Mouse (Mus musculus): Measurements from ENCODE around the gene Snrpa1. TPM values are rescaled to one million over a fixed set of nuclear protein-coding genes. Genes with fewer than 3 reads are reported as not detected.
A peak's percentile ranks its signal among the peaks of the same experiment; 100 is the strongest.

Gene Snrpa1
- polyA plus RNA-seq (2012; fragmentation: generic; extraction: Trizol), result 65.6 TPM

GRCm38 (mm10) chr7:66058703-66059102, at the start of gene Snrpa1:
TSS of gene Snrpa1 (plus strand) at chr7:66059003.
- peaks cover 12% of the 10 kb centered on the region for H3K36me3 ChIP-seq (ENCODE audit: control insufficient read depth, insufficient read depth)
- peaks cover 26% of the 10 kb centered on the region for H3K79me2 ChIP-seq (ENCODE audit: control insufficient read depth, insufficient read depth)
- peak within 1 kb of the TSS; percentile 99 for H3K4me2 ChIP-seq (ENCODE audit: low read depth)
- peak within 1 kb of the TSS; percentile 91 for H3K4me3 ChIP-seq
- no peak within 1 kb of the TSS for H3ac ChIP-seq (ENCODE audit: control insufficient read depth, insufficient read length)
- no peaks in the 10 kb centered on the region for H3K27me3 ChIP-seq (ENCODE audit: control insufficient read depth, insufficient read depth, insufficient read length)
- TF ChIP-seq MAX (IDR thresholded peaks at IDR 0.05; ENCODE audit: low read depth), result no peak
- no peak for TF ChIP-seq CEBPB (IDR thresholded peaks at IDR 0.05; ENCODE audit: insufficient read depth, poor library complexity, severe bottlenecking)

DNA sequence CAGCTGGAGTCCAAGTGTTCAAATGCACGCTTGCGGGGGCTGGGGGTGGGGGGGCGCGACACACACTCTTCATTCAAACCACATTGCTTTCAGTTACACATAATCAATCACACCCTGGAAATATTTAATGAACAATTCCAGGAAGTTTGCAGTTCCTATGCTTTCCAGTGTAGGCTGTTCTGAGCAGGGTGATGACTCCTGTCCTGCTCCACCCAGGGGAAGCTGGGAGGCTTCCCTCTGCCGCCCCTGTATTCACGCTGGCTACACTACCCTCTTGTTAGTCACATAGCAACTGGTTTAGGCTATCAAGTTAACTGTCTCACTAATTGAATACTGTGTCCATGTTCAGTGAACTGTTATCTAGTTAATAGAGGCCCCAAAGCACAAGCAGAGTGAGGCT, 48.3 kb upstream of the Snrpa1 start:
- Histone ChIP-seq H3K36me3 (ENCODE audit: control insufficient read depth, insufficient read depth) (no peaks in the 10 kb centered on the region), H3ac (ENCODE audit: control insufficient read depth, insufficient read length) (no peak overlapping the region), H3K79me2 (ENCODE audit: control insufficient read depth, insufficient read depth) (no peaks in the 10 kb centered on the region), H3K4me2 (ENCODE audit: low read depth) (no peak overlapping the region), H3K4me3 (no peak overlapping the region), H3K27me3 (ENCODE audit: control insufficient read depth, insufficient read depth, insufficient read length) (peaks cover 49% of the 10 kb centered on the region)
- TF ChIP-seq SRF (IDR thresholded peaks at IDR 0.05; ENCODE audit: control insufficient read depth, insufficient read length, low read depth), result no peak
- TF ChIP-seq E2F4 (IDR thresholded peaks at IDR 0.05; ENCODE audit: insufficient read depth), result no peak
- no peak for TF ChIP-seq POLR2A (IDR thresholded peaks at IDR 0.05; ENCODE audit: insufficient read length, low read depth)

DNA sequence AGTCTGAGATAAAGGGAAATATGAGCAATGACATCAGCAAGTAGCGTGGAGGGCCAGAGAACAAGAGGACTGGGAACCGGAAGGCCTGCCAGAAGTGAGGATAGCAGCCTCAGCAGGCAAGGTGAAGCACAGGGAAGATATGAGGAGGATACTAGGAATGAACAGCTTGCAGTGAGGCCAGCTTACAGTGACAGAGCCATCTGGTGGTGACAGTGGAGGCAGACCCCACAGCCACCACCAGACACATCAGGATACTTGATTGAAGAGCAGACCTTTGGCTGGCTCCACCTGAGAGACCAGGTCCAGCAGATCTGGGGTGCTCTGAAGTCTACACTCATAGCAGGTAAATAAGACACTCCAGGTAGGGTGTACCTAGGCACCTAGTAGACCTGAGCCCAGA, 31.1 kb upstream of the Snrpa1 start:
- no peak overlapping the region for H3ac ChIP-seq (ENCODE audit: control insufficient read depth, insufficient read length)
- H3K79me2 ChIP-seq (ENCODE audit: control insufficient read depth, insufficient read depth), result no peaks in the 10 kb centered on the region
- no peaks in the 10 kb centered on the region for H3K36me3 ChIP-seq (ENCODE audit: control insufficient read depth, insufficient read depth)
- H3K4me3 ChIP-seq, result no peak overlapping the region
- peaks cover 25% of the 10 kb centered on the region for H3K27me3 ChIP-seq (ENCODE audit: control insufficient read depth, insufficient read depth, insufficient read length)
- no peak overlapping the region for H3K4me2 ChIP-seq (ENCODE audit: low read depth)
- TF ChIP-seq MAX (IDR thresholded peaks at IDR 0.05; ENCODE audit: low read depth), result no peak
- TF ChIP-seq TCF3 (IDR thresholded peaks at IDR 0.05; ENCODE audit: insufficient read length, low read depth), result no peak
- no peak for TF ChIP-seq SRF (IDR thresholded peaks at IDR 0.05; ENCODE audit: control insufficient read depth, insufficient read length, low read depth)
- no peak for TF ChIP-seq USF1 (IDR thresholded peaks at IDR 0.05; ENCODE audit: low read depth)
- TF ChIP-seq CEBPB (IDR thresholded peaks at IDR 0.05; ENCODE audit: insufficient read depth, poor library complexity, severe bottlenecking), result no peak
- TF ChIP-seq TCF12 (IDR thresholded peaks at IDR 0.05; ENCODE audit: insufficient read depth, poor library complexity, severe bottlenecking), result no peak
- TF ChIP-seq POLR2AphosphoS2 (IDR thresholded peaks at IDR 0.05; ENCODE audit: insufficient read length, low read depth), result no peak
- TF ChIP-seq REST (IDR thresholded peaks at IDR 0.05; ENCODE audit: insufficient read depth, insufficient read length), result no peak
- no peak for TF ChIP-seq E2F4 (IDR thresholded peaks at IDR 0.05; ENCODE audit: insufficient read depth)

- Histone ChIP-seq H3K4me2 (ENCODE audit: low read depth) (no peak overlapping the region), H3K79me2 (ENCODE audit: control insufficient read depth, insufficient read depth) (no peaks in the 10 kb centered on the region), H3ac (ENCODE audit: control insufficient read depth, insufficient read length) (no peak overlapping the region), H3K4me3 (no peak overlapping the region), H3K36me3 (ENCODE audit: control insufficient read depth, insufficient read depth) (no peaks in the 10 kb centered on the region), H3K27me3 (ENCODE audit: control insufficient read depth, insufficient read depth, insufficient read length) (peaks cover 35% of the 10 kb centered on the region)
- TF ChIP-seq POLR2A (IDR thresholded peaks at IDR 0.05; ENCODE audit: insufficient read length, low read depth) (no peak), MYOG (IDR thresholded peaks at IDR 0.05; ENCODE audit: control insufficient read depth in 1 of 3, insufficient read depth in 1 of 3, insufficient read length in 2 of 3, low read depth in 2 of 3) (no peak), USF1 (IDR thresholded peaks at IDR 0.05; ENCODE audit: low read depth) (no peak), MAX (IDR thresholded peaks at IDR 0.05; ENCODE audit: low read depth) (no peak), TCF12 (IDR thresholded peaks at IDR 0.05; ENCODE audit: insufficient read depth, poor library complexity, severe bottlenecking) (no peak), E2F4 (IDR thresholded peaks at IDR 0.05; ENCODE audit: insufficient read depth) (no peak), POLR2AphosphoS2 (IDR thresholded peaks at IDR 0.05; ENCODE audit: insufficient read length, low read depth) (no peak), SRF (IDR thresholded peaks at IDR 0.05; ENCODE audit: control insufficient read depth, insufficient read length, low read depth) (no peak), CEBPB (IDR thresholded peaks at IDR 0.05; ENCODE audit: insufficient read depth, poor library complexity, severe bottlenecking) (no peak), REST (IDR thresholded peaks at IDR 0.05; ENCODE audit: insufficient read depth, insufficient read length) (no peak), TCF3 (IDR thresholded peaks at IDR 0.05; ENCODE audit: insufficient read length, low read depth) (no peak), MYOD1 (IDR thresholded peaks at IDR 0.05; ENCODE audit: control insufficient read depth in 1 of 3, insufficient read length in 2 of 3, low read depth in 2 of 3) (no peak)
These were observed 29.9 kb upstream of the Snrpa1 start for GRCm38 (mm10) chr7:66028766-66029512.

DNA sequence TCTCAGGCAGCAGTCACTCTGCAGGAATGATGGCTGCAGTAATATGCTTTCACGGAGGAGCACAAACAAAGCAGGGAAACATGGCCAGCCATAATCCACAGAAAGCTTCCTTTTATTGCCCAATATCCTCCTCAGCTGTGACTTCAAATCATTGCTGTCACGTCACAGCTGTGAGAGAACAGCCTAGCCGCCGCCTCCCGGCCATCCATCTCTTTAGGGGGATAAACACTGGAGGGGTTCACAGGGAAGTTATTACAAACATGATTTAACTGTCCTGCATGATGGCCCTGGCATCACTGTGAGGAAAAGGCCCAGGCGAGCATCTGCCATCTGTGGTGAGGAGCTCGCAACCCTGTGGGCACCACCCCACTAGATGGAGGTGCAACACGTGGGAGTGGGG, 22.0 kb upstream of the Snrpa1 start:
- Histone ChIP-seq H3K4me2 (ENCODE audit: low read depth) (no peak overlapping the region), H3K36me3 (ENCODE audit: control insufficient read depth, insufficient read depth) (no peaks in the 10 kb centered on the region), H3K27me3 (ENCODE audit: control insufficient read depth, insufficient read depth, insufficient read length) (peaks cover 78% of the 10 kb centered on the region), H3ac (ENCODE audit: control insufficient read depth, insufficient read length) (no peak overlapping the region), H3K4me3 (no peak overlapping the region), H3K79me2 (ENCODE audit: control insufficient read depth, insufficient read depth) (no peaks in the 10 kb centered on the region)
- no peak for TF ChIP-seq CEBPB (IDR thresholded peaks at IDR 0.05; ENCODE audit: insufficient read depth, poor library complexity, severe bottlenecking)
- TF ChIP-seq MYOG (IDR thresholded peaks at IDR 0.05; ENCODE audit: control insufficient read depth in 1 of 3, insufficient read depth in 1 of 3, insufficient read length in 2 of 3, low read depth in 2 of 3), result no peak
- TF ChIP-seq USF1 (IDR thresholded peaks at IDR 0.05; ENCODE audit: low read depth), result no peak
- no peak for TF ChIP-seq TCF3 (IDR thresholded peaks at IDR 0.05; ENCODE audit: insufficient read length, low read depth)
- no peak for TF ChIP-seq REST (IDR thresholded peaks at IDR 0.05; ENCODE audit: insufficient read depth, insufficient read length)
- TF ChIP-seq SRF (IDR thresholded peaks at IDR 0.05; ENCODE audit: control insufficient read depth, insufficient read length, low read depth), result no peak
- TF ChIP-seq POLR2A (IDR thresholded peaks at IDR 0.05; ENCODE audit: insufficient read length, low read depth), result no peak
- no peak for TF ChIP-seq E2F4 (IDR thresholded peaks at IDR 0.05; ENCODE audit: insufficient read depth)
- no peak for TF ChIP-seq TCF12 (IDR thresholded peaks at IDR 0.05; ENCODE audit: insufficient read depth, poor library complexity, severe bottlenecking)
- TF ChIP-seq POLR2AphosphoS2 (IDR thresholded peaks at IDR 0.05; ENCODE audit: insufficient read length, low read depth), result no peak
- no peak for TF ChIP-seq MYOD1 (IDR thresholded peaks at IDR 0.05; ENCODE audit: control insufficient read depth in 1 of 3, insufficient read length in 2 of 3, low read depth in 2 of 3)
- no peak for TF ChIP-seq MAX (IDR thresholded peaks at IDR 0.05; ENCODE audit: low read depth)

Measured in myocyte (in vitro differentiated cells).